Mouse (Mus musculus): ENCODE measurements around the gene Pipox.

The Pipox gene

GRCm38 (mm10) chr11:77893787-77894718, at the start of gene Pipox:
TSS of gene Pipox (minus strand) at chr11:77894096.
- no peak for DNase-seq

DNA sequence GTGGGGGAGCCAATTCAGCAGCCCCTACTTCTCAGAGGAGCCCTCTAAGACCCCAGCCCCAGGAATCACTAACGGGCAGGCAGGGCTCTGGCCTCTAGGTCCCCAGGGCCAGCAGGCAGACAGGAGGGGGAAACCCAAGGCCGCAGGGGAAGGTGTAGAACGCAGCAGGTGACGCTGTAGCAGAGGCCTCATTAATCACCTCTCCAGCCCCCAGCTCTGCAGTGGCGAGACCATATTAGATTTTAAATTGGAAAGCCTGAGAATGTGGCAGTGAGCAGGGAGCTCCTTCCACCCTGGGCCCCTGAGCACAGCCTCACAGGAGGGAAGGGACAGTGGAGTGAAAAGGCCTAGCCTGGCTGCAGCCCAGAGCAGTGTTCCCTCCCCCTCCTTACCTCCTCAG, 48.3 kb upstream of the Pipox start:
- DNase-seq = no peak

GRCm38 (mm10) chr11:77937649-77938410, 43.9 kb upstream of the Pipox start:
- no peak for DNase-seq

DNA sequence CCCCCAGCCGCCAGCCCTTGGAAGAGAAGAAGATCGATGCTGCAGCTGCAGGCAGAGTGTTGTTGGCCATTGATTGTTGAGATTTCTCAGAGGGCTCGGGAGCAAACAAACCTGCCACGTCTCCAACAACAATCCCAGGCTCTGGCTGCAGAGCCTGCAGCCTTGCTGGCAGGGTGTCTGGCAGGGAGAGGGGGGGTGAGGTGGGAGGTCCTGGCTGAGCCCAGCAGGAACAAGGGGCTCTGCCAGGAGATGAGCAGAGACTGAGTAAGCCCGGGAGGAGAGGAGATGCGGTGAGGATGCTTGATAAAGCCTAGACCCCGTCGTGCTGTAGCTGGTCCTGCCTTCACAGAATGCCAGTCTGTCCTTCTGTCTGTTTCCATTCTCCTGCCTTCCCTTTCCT, 43.0 kb upstream of the Pipox start:
- DNase-seq = no peak

DNA sequence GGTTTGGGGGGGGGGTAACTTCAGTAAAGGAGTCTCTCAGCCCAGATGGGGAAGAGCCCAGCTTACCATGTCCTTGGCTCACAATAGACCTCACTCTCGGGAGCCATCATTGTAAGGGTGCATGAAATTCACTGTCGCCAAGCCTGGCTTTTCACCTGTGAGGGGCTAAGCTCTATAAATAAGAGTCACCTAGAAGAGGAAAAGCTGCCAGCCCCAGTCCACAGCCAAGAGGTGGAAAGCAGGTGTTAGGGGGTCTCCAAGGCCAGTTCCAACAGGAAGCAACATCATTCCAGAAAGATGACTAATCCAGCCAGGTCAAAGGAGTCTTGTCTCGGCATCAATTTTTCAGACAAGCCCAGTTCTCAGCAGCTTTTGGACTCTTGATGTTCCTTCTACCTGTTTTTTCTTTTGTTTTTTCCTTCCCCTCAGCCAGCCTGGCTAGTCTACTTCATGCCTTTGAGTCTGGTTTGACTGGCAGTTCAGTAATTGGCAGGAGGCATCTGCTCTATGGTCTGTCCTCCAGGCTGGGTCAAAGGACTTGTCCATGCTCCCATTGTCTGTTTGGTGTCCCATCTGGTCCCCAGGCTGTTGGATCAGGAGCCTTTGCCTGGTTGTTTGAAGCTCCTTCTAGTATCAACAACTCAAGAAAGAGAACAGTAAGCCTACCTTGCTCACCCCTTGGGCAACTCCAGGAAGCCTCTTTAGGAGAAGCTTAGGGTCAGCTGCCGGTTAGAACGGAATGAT, 40.8 kb upstream of the Pipox start:
- no peak for DNase-seq

- no peak for DNase-seq
Measured at GRCm38 (mm10) chr11:77934111-77934521, 40.2 kb upstream of the Pipox start.

- DNase-seq = no peak
Measured at GRCm38 (mm10) chr11:77932576-77932975, 38.7 kb upstream of the Pipox start.

DNA sequence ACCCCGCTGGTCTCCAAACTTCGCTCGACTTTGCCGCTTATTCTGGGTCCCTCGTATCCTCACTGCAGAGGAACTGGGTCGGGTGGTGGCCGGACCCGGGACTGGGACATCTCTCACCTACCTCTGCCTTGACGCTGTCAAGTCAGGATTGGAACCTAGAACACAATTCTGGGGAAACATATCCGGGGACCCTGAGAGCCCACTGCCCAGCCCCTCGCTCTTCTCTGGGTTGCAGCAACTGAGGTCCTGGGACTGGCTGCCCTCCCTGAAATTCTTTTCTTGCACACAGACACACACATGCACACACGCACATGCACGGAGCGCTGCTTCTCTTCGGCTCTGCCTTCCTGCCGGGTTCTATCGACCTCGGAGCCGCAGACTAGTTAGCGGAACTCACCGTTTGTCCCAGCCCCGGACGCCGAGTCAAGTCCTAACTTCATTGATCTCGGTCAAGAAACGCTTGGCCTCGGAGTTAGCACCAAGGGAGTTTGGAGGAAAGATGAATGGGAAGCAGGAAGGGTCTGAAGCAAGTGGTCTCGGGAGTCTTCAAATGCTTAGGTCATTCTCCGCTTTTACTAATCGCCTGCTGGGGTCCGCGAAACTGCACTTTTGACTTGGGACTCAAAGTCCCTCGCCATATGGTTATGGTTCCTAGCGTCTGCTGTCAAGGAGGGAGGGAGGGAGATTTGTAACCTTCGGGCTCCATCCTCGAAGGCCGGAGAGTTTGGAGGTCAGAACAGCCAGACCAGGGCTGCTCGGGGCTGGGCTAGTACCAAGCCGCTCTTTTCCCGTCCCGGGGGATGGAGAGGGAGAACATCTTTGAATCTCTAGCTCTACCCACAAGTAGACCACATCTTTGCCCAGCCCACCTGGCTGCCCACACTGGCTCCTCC, 37.9 kb upstream of the Pipox start:
- DNase-seq = peak; percentile 31

DNA sequence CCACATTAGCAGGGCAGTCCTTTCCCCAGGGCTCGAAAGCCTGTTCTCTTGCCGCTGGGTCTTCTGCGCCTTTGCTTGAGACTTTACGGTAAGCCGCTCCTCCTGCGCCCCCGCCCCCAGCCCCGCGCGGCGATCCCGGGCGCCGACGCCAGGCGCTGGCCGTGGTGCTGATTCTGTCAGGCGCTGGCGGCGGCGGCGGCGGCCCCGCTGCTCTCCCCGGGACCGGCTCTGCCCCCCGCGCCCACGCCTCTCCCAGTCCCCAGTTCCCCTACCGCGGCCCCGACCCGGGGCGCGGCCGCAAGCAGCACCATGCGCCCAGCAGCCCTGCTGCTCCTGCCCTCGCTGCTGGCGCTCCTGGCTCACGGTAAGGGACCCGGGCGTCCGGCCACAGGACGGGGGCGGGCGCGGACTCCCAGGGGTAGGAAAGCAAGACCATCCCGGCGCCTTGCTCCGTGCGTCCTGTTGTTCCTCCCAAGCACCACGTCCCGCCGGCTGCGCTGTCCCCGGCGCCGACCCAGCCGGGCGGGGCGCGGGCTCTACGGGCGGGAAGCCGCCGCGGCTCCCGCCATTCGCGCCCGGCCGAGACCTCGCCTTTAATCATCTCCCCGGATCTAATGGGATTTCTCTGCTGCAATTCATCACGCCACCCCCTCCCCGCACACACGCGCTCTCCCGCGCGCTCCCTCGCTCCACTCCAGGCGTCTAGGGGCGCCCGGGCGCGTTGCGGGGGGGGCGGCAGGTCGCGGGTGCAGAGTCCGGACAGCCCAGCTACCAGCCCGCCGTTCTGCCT, 37.0 kb upstream of the Pipox start, which contains the start of gene Sez6:
TSS of gene Sez6 (plus strand) at position 50 of the 790 bp plus-strand sequence.
- DNase-seq = peak; percentile 94

GRCm38 (mm10) chr11:77927837-77928236, 33.9 kb upstream of the Pipox start:
- DNase-seq = no peak

GRCm38 (mm10) chr11:77926666-77927065, 32.8 kb upstream of the Pipox start:
- DNase-seq = no peak

- no peak for DNase-seq
Measured at GRCm38 (mm10) chr11:77925836-77926657, 32.2 kb upstream of the Pipox start.

- no peak for DNase-seq
Measured at GRCm38 (mm10) chr11:77923285-77923684, 29.4 kb upstream of the Pipox start.

GRCm38 (mm10) chr11:77917166-77917565, 23.3 kb upstream of the Pipox start:
- no peak for DNase-seq

- no peak for DNase-seq
Measured at GRCm38 (mm10) chr11:77916741-77917140, 22.8 kb upstream of the Pipox start.

DNA sequence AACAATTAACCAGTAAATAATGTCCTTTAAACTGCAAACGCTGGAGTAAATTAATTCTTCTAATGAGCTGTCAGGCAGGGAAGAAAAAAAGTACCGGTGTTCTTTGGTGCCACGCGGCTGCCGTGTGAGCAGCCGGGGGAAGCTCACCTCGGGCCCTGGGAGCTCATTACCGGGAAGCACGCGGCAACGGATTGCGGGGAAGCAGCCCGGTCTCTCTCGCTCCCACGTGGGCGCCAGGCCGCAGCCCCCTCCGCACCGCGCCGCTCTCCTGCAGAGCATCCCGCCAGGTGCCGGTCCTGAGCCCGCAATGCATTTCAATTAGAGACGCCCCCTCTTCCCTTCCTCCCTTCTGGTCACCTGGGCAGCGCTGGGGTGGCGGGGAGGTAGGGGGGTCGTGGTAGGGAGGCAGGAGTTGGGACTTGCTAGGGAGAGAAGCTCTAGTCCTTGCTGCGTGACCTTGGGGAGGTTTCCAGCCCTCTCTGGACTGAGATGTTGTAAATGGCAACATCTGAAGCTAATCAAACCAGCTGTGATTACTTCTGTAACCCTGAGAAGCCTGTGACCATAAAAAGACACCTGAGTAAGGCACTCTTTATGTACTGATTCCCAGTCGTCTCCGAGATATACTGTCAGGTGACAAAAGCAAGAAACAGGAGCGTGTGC, 20.8 kb upstream of the Pipox start:
- DNase-seq = no peak

DNA sequence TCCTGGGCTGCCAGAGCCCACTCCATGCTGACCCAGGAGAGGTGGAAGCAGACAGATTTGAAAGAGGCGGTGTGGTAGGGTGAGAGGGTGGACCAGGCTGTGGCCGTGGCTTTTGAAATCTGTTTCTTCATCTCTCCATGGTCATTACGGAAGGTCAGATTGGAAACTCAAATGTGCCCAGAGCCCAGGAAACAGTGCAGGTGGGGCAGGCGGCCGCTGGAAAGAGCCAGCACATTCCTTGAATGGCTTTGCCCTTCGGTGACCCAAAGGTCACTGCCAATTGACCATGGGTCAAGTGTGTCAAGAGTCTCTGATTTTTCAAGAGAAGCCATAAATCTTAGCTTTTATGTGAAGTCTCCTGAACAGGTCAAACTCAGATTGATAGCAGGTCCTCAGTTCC, 19.6 kb upstream of the Pipox start:
- no peak for DNase-seq

GRCm38 (mm10) chr11:77909776-77910175, 15.9 kb upstream of the Pipox start:
- DNase-seq = no peak

GRCm38 (mm10) chr11:77909376-77909775, 15.5 kb upstream of the Pipox start:
- no peak for DNase-seq

- DNase-seq = no peak
Measured at GRCm38 (mm10) chr11:77908468-77908867, 14.6 kb upstream of the Pipox start.
